Mouse (Mus musculus) heart, postnatal 0 days (tissue): Measurements from ENCODE around the gene Capza2. TPM values are rescaled to one million over a fixed set of nuclear protein-coding genes. Genes with fewer than 3 reads are reported as not detected.

ENCODE experiments used
- ATAC-seq: fragments of 200-750 bp; cut with Nextera tagmentation; 2 replicates; pipeline ENCODE4 v1.8.0; 2017; ENCODE audit warnings: low read depth, moderate number of reproducible peaks, moderate library complexity; ENCODE audit not compliant: insufficient read depth
- DNase-seq: peaks from one replicate; pipeline ENCODE4 v3.0.0-alpha.2; 2016; ENCODE audit warnings: low spot score
- H3K27ac ChIP-seq: fragments of 300-500 bp; sonication (generic); 2 replicates; pipeline ENCODE4 v1.5.1; 2014; ENCODE audit warnings: low read depth, mild to moderate bottlenecking
- H3K27me3 ChIP-seq: fragments of 300-500 bp; sonication (generic); 2 replicates; pipeline ENCODE4 v1.6.1; 2014; ENCODE audit warnings: low read length, mixed read lengths; ENCODE audit not compliant: control insufficient read depth, insufficient read depth
- H3K36me3 ChIP-seq: fragments of 300-500 bp; sonication (generic); replicated peaks from 2 replicates; pipeline ENCODE4 v1.6.1; 2014; ENCODE audit warnings: low read length, mixed read lengths; ENCODE audit not compliant: control insufficient read depth, insufficient read depth
- H3K4me1 ChIP-seq: fragments of 300-500 bp; sonication (generic); 2 replicates; pipeline ENCODE4 v1.6.1; 2014; ENCODE audit warnings: antibody characterized with exemption; ENCODE audit not compliant: control insufficient read depth, insufficient read depth
- H3K4me2 ChIP-seq: fragments of 300-500 bp; sonication (generic); 2 replicates; pipeline ENCODE4 v1.6.1; 2014; ENCODE audit warnings: low read depth, mild to moderate bottlenecking, low read length, moderate library complexity
- H3K4me3 ChIP-seq: fragments of 300-500 bp; sonication (generic); 2 replicates; pipeline ENCODE4 v1.5.1; 2014; ENCODE audit warnings: low read depth, low read length
- H3K9ac ChIP-seq: fragments of 300-500 bp; sonication (generic); replicated peaks from 2 replicates; pipeline ENCODE4 v1.6.1; 2014; ENCODE audit warnings: low read depth, low read length, mixed read lengths
- H3K9me3 ChIP-seq: fragments of 300-500 bp; sonication (generic); replicated peaks from 2 replicates; pipeline ENCODE4 v1.6.1; 2016; ENCODE audit warnings: low read length; ENCODE audit not compliant: control insufficient read depth
- CTCF ChIP-seq: IDR thresholded peaks from 2 replicates; pipeline ENCODE4 v1.5.1; 2016; ENCODE audit warnings: antibody characterized with exemption, control low read depth, low read depth
- EP300 ChIP-seq: IDR thresholded peaks from 2 replicates; pipeline ENCODE4 v1.6.1; 2016; ENCODE audit warnings: antibody characterized with exemption, low read depth
- WGBS: fragments of 180-500 bp; shearing (Covaris S2); extraction: QIAGEN DNeasy Blood & Tissue Kit; methylation state at CpG from one replicate; pipeline ENCODE4 v1.1.7; 2014; 5-methylcytosine and 5-hydroxymethylcytosine counted together
- polyA plus RNA-seq: library from polyadenylated mRNA; unstranded; fragments of >200 nt; fragmentation: Nextera tagmentation; extraction: Ambion mirVana; gene quantifications from 2 replicates; pipeline ENCODE4 v1.2.1, GENCODE M21; 2015
- total RNA-seq: library from RNA; depleted of rRNA; stranded (reverse); fragments of >200 nt; gene quantifications from 2 replicates; pipeline ENCODE4 v1.2.3, GENCODE M21; 2014; ENCODE audit warnings: low replicate concordance

Capza2 gene
- total and polyA plus RNA-seq, 2 experiments from 2014 or later, result 141 to 222 TPM

DNA sequence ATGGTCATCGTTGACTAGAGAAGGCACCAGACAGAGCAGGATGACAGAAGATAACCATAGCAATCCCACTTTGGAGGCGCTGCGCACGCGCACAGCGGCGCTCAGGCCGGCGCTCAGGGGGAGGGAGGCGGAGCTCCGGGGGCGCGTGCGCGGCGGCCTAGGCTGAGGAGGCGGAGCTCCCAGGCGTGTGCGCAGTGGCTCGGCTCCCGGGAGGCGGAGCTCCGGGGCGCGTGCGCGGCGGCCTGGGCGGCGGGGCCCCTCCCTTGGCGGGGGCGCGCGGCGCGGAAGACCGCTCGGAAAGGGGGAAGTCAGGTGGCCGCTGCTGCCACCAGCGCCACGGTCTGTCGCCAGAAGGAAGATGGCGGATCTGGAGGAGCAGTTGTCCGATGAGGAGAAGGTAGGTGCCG, 733 bp downstream of the Capza2 start:
- Histone ChIP-seq H3K4me3 (peak overlapping the region; percentile 95), H3K9me3 (no peaks in the 10 kb centered on the region), H3K27me3 (no peaks in the 10 kb centered on the region), H3K27ac (peak overlapping the region; percentile 99), H3K36me3 (no peaks in the 10 kb centered on the region), H3K9ac (peak overlapping the region; percentile 95), H3K4me2 (peak overlapping the region; percentile 89), H3K4me1 (peaks cover 14% of the 10 kb centered on the region)
- TF ChIP-seq EP300 (no peak), CTCF (no peak)
- DNase-seq, result peak; percentile 93
- under 1% methylated on average over 21 of the region's 45 CpGs for WGBS
- ATAC-seq, result peak; percentile 97

DNA sequence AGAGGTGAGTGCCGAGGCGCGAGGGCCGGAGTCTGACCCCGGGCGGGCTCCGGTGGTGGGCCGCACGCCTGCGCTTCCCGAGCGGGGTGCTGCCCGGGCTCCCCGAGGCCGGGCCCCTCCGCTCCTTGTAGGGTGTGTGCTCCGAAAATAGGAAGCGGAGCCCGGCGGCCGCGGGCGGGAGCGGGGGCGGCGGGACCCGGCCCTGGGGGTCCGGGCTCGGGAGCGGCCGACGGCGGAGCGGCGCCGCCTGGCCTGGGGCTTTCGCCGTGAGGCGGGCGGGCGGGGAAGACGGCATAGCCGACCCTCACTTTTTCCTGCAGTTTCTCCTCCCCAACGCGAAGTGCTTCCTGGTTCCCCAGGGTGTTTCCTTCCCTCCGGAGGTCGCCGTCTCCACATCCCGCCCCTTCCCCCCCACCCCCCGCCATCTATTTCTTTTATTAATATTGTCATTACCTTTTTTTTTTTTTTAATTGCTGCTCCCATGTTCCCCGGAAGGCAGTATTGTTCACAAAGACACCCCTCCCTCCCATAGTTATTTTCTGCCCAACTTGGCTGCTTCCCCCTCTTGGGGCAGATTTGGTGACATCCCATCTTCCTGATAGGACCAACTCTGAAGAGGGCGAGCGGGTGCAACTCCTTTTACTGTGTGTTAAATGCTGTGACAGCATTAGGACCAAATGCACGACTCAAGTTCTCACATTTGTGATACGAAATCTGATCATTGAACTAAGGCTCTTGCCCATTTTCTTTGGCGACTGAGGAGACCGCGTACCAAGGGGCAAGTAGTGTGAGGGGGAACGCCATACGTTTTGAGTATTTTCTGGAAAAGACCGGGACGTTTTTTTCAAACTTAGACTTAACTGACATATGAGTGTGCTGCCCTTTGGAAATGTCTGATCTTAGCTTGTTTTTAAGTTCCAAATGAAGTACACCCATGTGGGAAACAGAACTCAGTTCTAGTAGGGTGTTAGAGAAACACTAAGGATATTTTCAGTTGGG, 1.5 kb downstream of the Capza2 start:
- no peaks in the 10 kb centered on the region for H3K9me3 ChIP-seq
- peak overlapping the region; percentile 95 for H3K4me3 ChIP-seq
- ATAC-seq (peak; percentile 81), DNase-seq (peak; percentile 27)
- TF ChIP-seq CTCF (no peak), EP300 (no peak)
- WGBS, result under 1% methylated on average over 33 of the region's 62 CpGs
- peaks cover 14% of the 10 kb centered on the region for H3K4me1 ChIP-seq
- H3K27ac ChIP-seq, result peak overlapping the region; percentile 99
- peak overlapping the region; percentile 95 for H3K9ac ChIP-seq
- no peaks in the 10 kb centered on the region for H3K27me3 ChIP-seq
- H3K36me3 ChIP-seq, result no peaks in the 10 kb centered on the region
- H3K4me2 ChIP-seq, result peak overlapping the region; percentile 89

- Histone ChIP-seq H3K27ac (peak overlapping the region; percentile 34; the same call in 1 of the 2 replicates), H3K9me3 (no peaks in the 10 kb centered on the region), H3K4me3 (no peak overlapping the region), H3K27me3 (no peaks in the 10 kb centered on the region), H3K4me2 (no peak overlapping the region), H3K4me1 (peaks cover 27% of the 10 kb centered on the region), H3K36me3 (no peaks in the 10 kb centered on the region), H3K9ac (no peak overlapping the region)
- no peak for DNase-seq
- WGBS, result 72% methylated on average over 9 of the region's 9 CpGs
- ATAC-seq, result no peak
- TF ChIP-seq CTCF (no peak), EP300 (no peak)
Measured at GRCm38 (mm10) chr6:17640031-17640430, 4.0 kb downstream of the Capza2 start.

DNA sequence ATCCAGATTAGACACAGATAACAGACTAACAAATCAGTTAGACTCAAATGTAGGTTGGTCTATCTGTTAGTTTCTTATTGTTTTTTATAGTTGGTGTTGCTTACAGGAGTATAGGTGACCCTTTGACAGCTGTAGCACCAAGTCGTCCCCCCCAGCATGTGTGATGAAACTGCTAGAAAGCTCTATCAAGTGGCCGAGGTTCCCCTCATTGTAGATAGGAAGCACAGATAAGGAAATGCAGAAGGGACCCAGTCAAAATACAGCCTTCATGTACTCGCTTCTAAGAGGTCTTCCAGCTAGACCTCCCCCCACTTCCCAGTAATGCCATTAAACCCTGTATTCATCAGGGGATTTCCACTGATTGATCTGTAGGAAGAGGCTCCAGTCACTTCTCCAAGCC, 6.7 kb downstream of the Capza2 start:
- H3K9me3 ChIP-seq, result no peaks in the 10 kb centered on the region
- no peak overlapping the region for H3K4me3 ChIP-seq
- no peak for DNase-seq
- H3K4me1 ChIP-seq, result peaks cover 40% of the 10 kb centered on the region
- H3K27me3 ChIP-seq, result no peaks in the 10 kb centered on the region
- no peak for ATAC-seq
- 37% methylated on average over 3 of the region's 3 CpGs for WGBS
- H3K9ac ChIP-seq, result no peak overlapping the region
- no peak overlapping the region for H3K27ac ChIP-seq
- TF ChIP-seq EP300 (no peak), CTCF (no peak)
- no peak overlapping the region for H3K4me2 ChIP-seq
- no peaks in the 10 kb centered on the region for H3K36me3 ChIP-seq

GRCm38 (mm10) chr6:17646107-17646506, 10.1 kb downstream of the Capza2 start:
- TF ChIP-seq EP300 (no peak), CTCF (no peak)
- Histone ChIP-seq H3K9ac (no peak overlapping the region), H3K4me3 (no peak overlapping the region), H3K36me3 (peaks cover 24% of the 10 kb centered on the region), H3K27me3 (no peaks in the 10 kb centered on the region), H3K9me3 (no peaks in the 10 kb centered on the region), H3K27ac (no peak overlapping the region), H3K4me2 (no peak overlapping the region), H3K4me1 (peaks cover 26% of the 10 kb centered on the region; the same call in 1 of the 2 replicates)
- WGBS, result 39% methylated on average over 3 of the region's 3 CpGs
- no peak for DNase-seq
- no peak for ATAC-seq
